9 mouse cellular contexts compared by ENCODE assay signal in the genomic region with DNA sequence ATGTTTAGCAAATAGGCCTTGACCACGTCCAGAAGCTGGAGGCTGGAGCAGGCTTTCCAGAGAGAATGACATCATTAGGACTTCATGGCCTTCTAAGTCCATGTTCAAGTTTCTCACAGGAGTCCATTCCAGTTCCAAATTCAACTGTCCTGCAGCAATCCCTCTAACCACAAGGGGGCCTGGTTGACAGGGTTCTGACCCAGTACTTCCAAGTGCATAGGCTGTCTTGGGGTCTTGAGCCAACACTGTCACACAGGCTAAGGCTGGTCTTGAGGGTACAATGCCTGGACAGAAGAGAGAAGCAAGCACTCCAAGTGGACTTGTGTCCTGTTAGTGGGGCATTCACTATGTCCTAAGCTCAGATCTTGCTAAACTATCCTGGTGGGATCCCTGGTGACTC.
DNase-seq lines count a peak whose midpoint lies in the region; ATAC-seq lines count a peak whose summit lies in the region.
"Had no signal": no experiment of that assay in that cellular context is flagged by ENCODE, and none has a peak within 500 bp of the region (broad histone marks: within the 10 kb centered on the region; RNA-seq: fewer than 3 reads in every experiment).

No protein-coding gene starts in this region.

- peak; percentile 76 for DNase-seq in heart, embryonic 10.5 days (ENCODE audit: low spot score)
- DNase-seq in heart, postnatal 25 days (ENCODE audit: low spot score): no peak
- DNase-seq in right cerebral cortex, postnatal 4 days: peak; percentile 11
- DNase-seq in right cerebral cortex, postnatal 36 days (ENCODE audit: low spot score in 2 of 2): no peak
- DNase-seq in embryo, embryonic 11 days: peak; percentile 34
- DNase-seq in lung, adult 18-20 months: peak; percentile 10
- no peak for DNase-seq in forebrain, embryonic 11.5 days (ENCODE audit: low spot score)

- intact Hi-C loops in heart, postnatal 25 days (cut with DNase I): no loop called here

- no peak for ATAC-seq in granulocyte monocyte progenitor cell, adult 5-6 weeks (replicated peaks; ENCODE audit: poor library complexity, severe bottlenecking)
- no peak for ATAC-seq in forebrain, embryonic 11.5 days (replicated peaks; ENCODE audit: low FRiP score)

- peaks cover 23% of the 10 kb centered on the region for H3K4me1 ChIP-seq in heart, embryonic 10.5 days
- no peaks in the 10 kb centered on the region for H3K4me1 ChIP-seq in forebrain, embryonic 11.5 days (replicated peaks; ENCODE audit: control insufficient read depth, insufficient read depth, low read length)
- H3K4me1 ChIP-seq: midbrain, embryonic 12.5 days had no signal

- no peak overlapping the region for H3K9ac ChIP-seq in forebrain, embryonic 11.5 days (ENCODE audit: low read length)
- H3K9ac ChIP-seq: midbrain, embryonic 12.5 days had no signal

- peaks cover 11% of the 10 kb centered on the region; the same call in 1 of the 2 replicates for H3K27me3 ChIP-seq in heart, embryonic 10.5 days (ENCODE audit: insufficient read depth, poor library complexity, severe bottlenecking)
- no peaks in the 10 kb centered on the region for H3K27me3 ChIP-seq in forebrain, embryonic 11.5 days (ENCODE audit: control insufficient read depth, insufficient read depth, low read length)
- H3K27me3 ChIP-seq: midbrain, embryonic 12.5 days had no signal

- 57% methylated on average over 1 of the region's 1 CpGs for WGBS in heart, embryonic 10.5 days
- WGBS in forebrain, embryonic 11.5 days: 65% methylated on average over 1 of the region's 1 CpGs

- H3K9me3 ChIP-seq in heart, embryonic 10.5 days: no peaks in the 10 kb centered on the region
- H3K9me3 ChIP-seq in forebrain, embryonic 11.5 days (ENCODE audit: control insufficient read depth, low read length): no peaks in the 10 kb centered on the region
- H3K9me3 ChIP-seq: midbrain, embryonic 12.5 days had no signal

- no peak overlapping the region for H3K27ac ChIP-seq in heart, embryonic 10.5 days
- H3K27ac ChIP-seq in forebrain, embryonic 11.5 days (ENCODE audit: low read depth, low read length): no peak overlapping the region
- H3K27ac ChIP-seq: midbrain, embryonic 12.5 days had no signal

- no peaks in the 10 kb centered on the region for H3K36me3 ChIP-seq in heart, embryonic 10.5 days
- no peaks in the 10 kb centered on the region for H3K36me3 ChIP-seq in forebrain, embryonic 11.5 days (ENCODE audit: control insufficient read depth, insufficient read depth, low read length)
- H3K36me3 ChIP-seq: midbrain, embryonic 12.5 days had no signal

- H3K4me3 ChIP-seq in heart, embryonic 10.5 days: no peak overlapping the region
- no peak overlapping the region for H3K4me3 ChIP-seq in forebrain, embryonic 11.5 days (ENCODE audit: low read depth, low read length)
- H3K4me3 ChIP-seq: midbrain, embryonic 12.5 days had no signal

- H3K4me2 ChIP-seq in forebrain, embryonic 11.5 days (ENCODE audit: low read depth, low read length, severe bottlenecking): no peak overlapping the region
- H3K4me2 ChIP-seq: midbrain, embryonic 12.5 days had no signal

Comparison
In these comparisons a context has a peak if more than half of its experiments do, and no peak if none do; other contexts are left out.
1. DNase-seq: peak in heart, embryonic 10.5 days (single experiment), right cerebral cortex, postnatal 4 days (single experiment), embryo, embryonic 11 days (single experiment) and lung, adult 18-20 months (2 of 2); none in heart, postnatal 25 days (single experiment), right cerebral cortex, postnatal 36 days (0 of 2) and forebrain, embryonic 11.5 days (single experiment).